Mouse (Mus musculus) hindbrain, embryonic 10.5 days (tissue): Measurements from ENCODE around the gene Actl10. TPM values are rescaled to one million over a fixed set of nuclear protein-coding genes. Genes with fewer than 3 reads are reported as not detected.

ENCODE experiments used
- DNase-seq: peaks from one replicate; pipeline ENCODE4 v3.0.0-alpha.2; 2017; ENCODE audit warnings: low spot score
- H3K27ac ChIP-seq: fragments of 300-500 bp; sonication (generic); 2 replicates; pipeline ENCODE4 v1.5.1; 2016; ENCODE audit warnings: mild to moderate bottlenecking, moderate library complexity
- H3K27me3 ChIP-seq: fragments of 300-500 bp; sonication (generic); 2 replicates; pipeline ENCODE4 v1.6.1; 2016; ENCODE audit warnings: mild to moderate bottlenecking; ENCODE audit not compliant: poor library complexity, insufficient read depth, severe bottlenecking
- H3K36me3 ChIP-seq: fragments of 300-500 bp; sonication (generic); 2 replicates; pipeline ENCODE4 v1.6.1; 2016; ENCODE audit warnings: mild to moderate bottlenecking, moderate library complexity
- H3K4me1 ChIP-seq: fragments of 300-500 bp; sonication (generic); replicated peaks from 2 replicates; pipeline ENCODE4 v1.6.1; 2016; ENCODE audit warnings: mild to moderate bottlenecking
- H3K4me3 ChIP-seq: fragments of 300-500 bp; sonication (generic); 2 replicates; pipeline ENCODE4 v1.5.1; 2016; ENCODE audit warnings: mild to moderate bottlenecking, moderate library complexity
- H3K9me3 ChIP-seq: fragments of 300-500 bp; sonication (generic); 2 replicates; pipeline ENCODE4 v1.6.1; 2016; ENCODE audit warnings: mild to moderate bottlenecking, moderate library complexity
- WGBS: fragments of 180-500 bp; shearing (Covaris S2); methylation state at CpG from one replicate; pipeline ENCODE4 v1.1.7; 2016; 5-methylcytosine and 5-hydroxymethylcytosine counted together
- polyA plus RNA-seq: library from polyadenylated mRNA; unstranded; fragments of >200 nt; fragmentation: Nextera tagmentation; extraction: Ambion mirVana; gene quantifications from 2 replicates; pipeline ENCODE4 v1.2.1, GENCODE M21; 2016

Gene Actl10
- polyA plus RNA-seq, 1 experiment from 2014 or later: 1.3 TPM

DNA sequence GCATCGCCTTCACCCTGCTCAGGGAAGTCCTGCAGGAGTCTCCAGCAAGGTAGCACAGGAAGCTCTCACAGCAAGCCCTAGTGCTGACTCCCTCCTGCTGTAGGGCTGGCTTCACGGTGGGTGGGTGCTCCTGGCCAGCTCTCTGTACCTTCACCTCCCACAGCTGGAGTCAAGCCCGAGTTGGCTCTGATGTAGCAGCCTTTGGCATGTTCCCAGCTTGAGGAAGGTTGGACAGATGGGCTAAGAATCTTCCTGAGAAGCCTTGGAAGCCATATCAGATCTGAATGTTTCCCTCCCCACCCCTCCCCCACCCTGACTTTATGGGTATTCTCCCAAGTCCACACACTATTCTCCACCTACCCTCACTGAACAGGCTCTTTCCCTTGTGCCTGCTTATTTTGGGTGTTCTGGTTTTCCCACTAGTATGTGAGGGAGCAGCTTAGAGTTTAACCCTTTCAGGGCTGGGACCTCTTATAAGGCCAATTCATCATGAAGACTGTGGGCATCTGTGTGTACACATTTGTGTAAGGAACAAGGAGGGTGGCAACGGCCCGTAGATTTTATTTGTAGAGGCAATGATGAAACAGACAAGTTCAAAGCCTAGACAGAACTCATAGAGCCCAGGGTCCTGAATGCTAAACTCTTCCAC is 5.7 kb downstream of the Actl10 start:
- no peak for DNase-seq
- Histone ChIP-seq H3K27ac (peak overlapping the region; percentile 85), H3K4me3 (0 out of 2 replicates have a peak overlapping the region, but pooled peaks have one; percentile 52), H3K27me3 (peaks cover 20% of the 10 kb centered on the region), H3K9me3 (no peaks in the 10 kb centered on the region), H3K4me1 (peaks cover 65% of the 10 kb centered on the region), H3K36me3 (peaks cover 57% of the 10 kb centered on the region)
- 54% methylated on average over 5 of the region's 5 CpGs for WGBS

DNA sequence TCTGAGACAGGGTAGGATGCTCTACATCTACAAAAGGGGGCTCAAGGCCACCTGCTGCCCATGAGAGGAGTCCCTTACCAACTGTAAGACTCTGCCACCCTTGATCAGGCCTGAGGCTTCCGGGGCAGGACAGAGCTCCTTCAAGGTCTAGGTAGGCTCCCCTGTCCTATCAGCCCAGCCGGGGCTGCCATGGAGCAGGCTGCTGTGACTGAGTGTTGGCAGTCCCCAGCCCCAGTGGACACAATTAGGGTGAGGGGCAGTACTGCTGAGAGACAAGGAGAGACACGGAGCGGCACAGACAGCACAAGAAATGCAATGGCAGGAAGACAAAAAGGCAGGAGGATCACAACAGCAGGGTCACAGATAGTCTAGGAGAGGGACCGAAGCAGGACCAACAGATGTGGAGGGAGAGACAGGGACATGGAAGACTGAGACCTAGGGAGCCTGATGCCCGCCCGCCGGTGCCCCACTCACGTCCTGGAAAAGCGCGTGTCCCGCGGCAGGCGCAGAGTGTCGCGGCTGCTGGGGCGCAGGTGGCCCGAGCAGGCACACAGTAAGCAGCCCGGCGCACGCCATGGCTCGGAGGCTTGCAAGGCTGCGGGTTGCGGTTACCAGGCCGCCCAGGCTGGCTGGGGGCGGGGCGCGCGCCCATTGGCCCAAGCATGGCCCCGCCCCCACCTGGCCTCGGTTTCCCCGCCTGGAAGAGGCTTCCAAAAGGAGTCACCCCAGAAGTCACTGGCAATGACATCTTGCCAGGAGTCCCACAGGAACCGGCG is 6.9 kb downstream of the Actl10 start, which contains the start of gene Necab3:
Necab3 (minus strand) TSS at position 627 of the 776 bp plus-strand sequence.
- peak; percentile 63 for DNase-seq
- peaks cover 57% of the 10 kb centered on the region for H3K4me1 ChIP-seq
- peaks cover 10% of the 10 kb centered on the region for H3K27me3 ChIP-seq
- H3K36me3 ChIP-seq: peaks cover 61% of the 10 kb centered on the region
- WGBS: 3% methylated on average over 34 of the region's 34 CpGs
- peak within 1 kb of the TSS; percentile 52 for H3K4me3 ChIP-seq
- no peaks in the 10 kb centered on the region for H3K9me3 ChIP-seq
- peak within 1 kb of the TSS; percentile 85 for H3K27ac ChIP-seq

DNA sequence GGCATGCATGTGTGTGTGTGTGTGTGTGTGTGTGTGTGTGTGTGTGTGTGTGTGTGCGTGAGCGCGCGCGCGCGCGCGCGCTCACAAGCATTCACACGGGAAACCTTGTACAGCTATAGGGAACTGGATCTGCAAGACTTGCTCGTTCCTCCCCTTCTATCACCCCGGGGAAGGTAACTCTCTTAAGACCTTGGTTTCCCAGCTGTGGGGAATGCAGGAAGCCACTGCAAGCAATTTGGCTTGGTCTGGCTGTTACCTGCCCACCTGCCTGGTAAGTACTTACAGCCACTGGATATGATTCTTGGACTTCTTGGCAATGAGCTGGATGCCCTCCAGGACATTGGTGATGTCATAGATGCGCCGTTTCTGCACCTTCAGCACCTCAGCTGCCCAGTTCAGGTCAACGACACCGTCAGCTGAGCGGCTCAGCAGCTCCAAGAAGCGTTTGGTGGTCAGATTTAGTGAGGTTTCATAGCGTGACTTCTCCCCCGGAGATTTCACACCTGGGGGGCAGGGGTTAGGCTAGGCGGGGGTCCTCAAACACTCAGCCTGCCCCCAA is 12.1 kb downstream of the Actl10 start:
- H3K9me3 ChIP-seq: no peaks in the 10 kb centered on the region
- no peak overlapping the region for H3K27ac ChIP-seq
- H3K4me3 ChIP-seq: no peak overlapping the region
- 92% methylated on average over 22 of the region's 22 CpGs for WGBS
- DNase-seq: no peak
- peaks cover 72% of the 10 kb centered on the region for H3K4me1 ChIP-seq
- peaks cover 78% of the 10 kb centered on the region for H3K36me3 ChIP-seq
- H3K27me3 ChIP-seq: no peaks in the 10 kb centered on the region

DNA sequence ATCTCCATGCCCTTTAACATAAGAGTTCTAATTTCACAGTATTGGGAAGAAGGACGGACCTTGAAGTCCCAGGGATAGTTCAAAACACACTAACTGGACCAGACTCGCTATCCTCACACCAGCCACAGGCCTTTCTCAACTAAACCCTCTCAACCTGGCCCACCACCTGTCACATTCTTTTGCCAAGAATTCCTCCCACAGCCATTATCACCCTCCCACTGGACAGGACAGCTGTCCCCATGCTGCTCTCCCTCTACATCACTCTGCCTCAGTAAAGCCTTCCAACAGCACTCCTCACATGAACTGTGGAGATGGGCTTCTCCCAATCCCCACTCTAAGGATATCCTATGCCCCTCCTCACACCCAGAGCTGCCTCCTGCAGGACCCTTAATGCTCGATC is 14.0 kb downstream of the Actl10 start:
- Histone ChIP-seq H3K4me1 (peaks cover 72% of the 10 kb centered on the region), H3K27ac (peak overlapping the region; percentile 70)
- WGBS: 74% methylated on average over 3 of the region's 3 CpGs

DNA sequence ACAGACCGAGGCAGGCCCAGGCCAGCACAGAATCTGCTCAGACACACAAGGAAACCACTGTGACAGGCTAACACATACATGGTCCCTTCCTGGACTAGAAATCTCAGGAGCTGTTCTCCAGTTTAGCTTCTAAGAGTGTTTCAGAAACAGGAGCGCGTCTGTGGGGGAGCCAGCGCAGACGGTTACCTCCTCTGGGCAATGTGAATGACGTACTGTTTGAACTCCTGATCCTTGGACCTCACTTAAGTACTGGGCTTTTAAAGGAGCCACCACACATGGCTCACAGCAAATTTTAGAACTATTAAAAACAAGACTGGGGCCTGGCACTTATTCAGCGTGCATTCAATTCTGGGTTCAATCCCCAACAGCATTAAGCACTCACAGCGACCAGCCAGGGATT is 15.1 kb downstream of the Actl10 start:
- no peak for DNase-seq
- Histone ChIP-seq H3K9me3 (no peaks in the 10 kb centered on the region), H3K36me3 (peaks cover 52% of the 10 kb centered on the region), H3K4me3 (peak overlapping the region; percentile 32), H3K4me1 (peaks cover 73% of the 10 kb centered on the region), H3K27me3 (no peaks in the 10 kb centered on the region), H3K27ac (peak overlapping the region; percentile 70)
- WGBS: 59% methylated on average over 8 of the region's 8 CpGs

More for the DNA sequence above, 14.0 kb downstream of the Actl10 start:
- no peak for DNase-seq
- Histone ChIP-seq H3K9me3 (no peaks in the 10 kb centered on the region), H3K36me3 (peaks cover 63% of the 10 kb centered on the region), H3K4me3 (no peak overlapping the region), H3K27me3 (no peaks in the 10 kb centered on the region)

DNA sequence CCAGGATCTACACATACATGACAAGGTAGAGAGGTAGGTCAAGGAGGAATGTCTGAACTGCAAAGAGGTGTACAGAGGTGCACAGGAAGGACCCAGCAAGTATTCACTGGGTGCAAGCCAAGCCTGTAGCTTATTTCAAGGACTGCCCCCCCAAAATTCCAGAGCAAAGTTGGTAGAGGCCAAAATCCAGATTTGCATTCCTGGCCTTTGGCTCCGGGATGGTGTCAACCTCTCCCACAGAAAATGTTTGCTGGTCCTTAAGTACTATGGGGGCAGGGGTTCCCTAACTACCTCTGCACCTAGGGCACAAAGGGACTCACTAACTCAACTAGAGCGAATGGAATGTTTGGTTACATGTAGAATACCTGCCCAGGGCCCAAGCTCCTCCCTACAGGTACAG is 16.2 kb downstream of the Actl10 start:
- peaks cover 76% of the 10 kb centered on the region for H3K4me1 ChIP-seq
- DNase-seq: no peak
- H3K9me3 ChIP-seq: no peaks in the 10 kb centered on the region
- peaks cover 41% of the 10 kb centered on the region for H3K36me3 ChIP-seq
- no peaks in the 10 kb centered on the region for H3K27me3 ChIP-seq
- peak overlapping the region; percentile 97 for H3K27ac ChIP-seq
- H3K4me3 ChIP-seq: peak overlapping the region; percentile 90
- WGBS: 77% methylated on average over 2 of the region's 2 CpGs

DNA sequence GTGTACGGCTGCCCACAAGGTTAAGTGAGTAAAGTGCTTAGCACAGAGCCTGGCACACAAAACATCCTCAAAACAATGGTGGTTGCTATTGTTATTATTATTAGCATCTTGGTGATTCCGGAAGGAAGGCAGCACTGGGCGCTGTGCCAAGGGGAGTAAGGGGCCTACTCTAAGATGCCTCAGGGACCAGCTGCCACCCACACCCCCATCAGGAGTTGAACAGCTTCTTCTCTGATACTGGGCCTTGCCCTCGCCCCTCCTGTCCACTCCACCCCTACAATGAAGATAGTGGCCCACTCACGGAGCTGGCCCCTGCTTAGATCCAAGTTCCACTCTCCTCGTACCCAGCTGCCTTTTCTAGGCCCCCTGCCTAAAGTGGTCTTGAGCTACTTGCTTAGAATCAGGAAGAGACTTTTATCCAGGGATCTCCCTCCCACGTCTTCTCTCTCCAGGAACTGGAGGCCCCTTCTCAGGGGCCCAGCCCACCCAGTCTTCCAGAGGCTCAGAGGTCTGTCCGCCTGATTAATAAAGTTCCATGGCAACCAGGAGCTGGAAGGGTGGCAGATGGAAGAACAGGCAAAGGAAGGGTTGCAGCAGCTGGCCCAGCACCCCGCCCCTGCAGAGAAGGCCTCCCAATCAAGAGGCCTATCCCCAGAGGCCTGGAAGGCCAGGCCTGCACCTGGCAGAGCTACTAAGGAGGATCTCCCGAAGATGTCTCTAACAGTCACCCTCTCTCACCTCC is 16.9 kb downstream of the Actl10 start:
- peaks cover 76% of the 10 kb centered on the region for H3K4me1 ChIP-seq
- H3K27ac ChIP-seq: peak overlapping the region; percentile 97
- no peaks in the 10 kb centered on the region for H3K27me3 ChIP-seq
- H3K9me3 ChIP-seq: no peaks in the 10 kb centered on the region
- peak; percentile 62 for DNase-seq
- peaks cover 34% of the 10 kb centered on the region for H3K36me3 ChIP-seq
- 22% methylated on average over 10 of the region's 10 CpGs for WGBS
- H3K4me3 ChIP-seq: peak overlapping the region; percentile 90

DNA sequence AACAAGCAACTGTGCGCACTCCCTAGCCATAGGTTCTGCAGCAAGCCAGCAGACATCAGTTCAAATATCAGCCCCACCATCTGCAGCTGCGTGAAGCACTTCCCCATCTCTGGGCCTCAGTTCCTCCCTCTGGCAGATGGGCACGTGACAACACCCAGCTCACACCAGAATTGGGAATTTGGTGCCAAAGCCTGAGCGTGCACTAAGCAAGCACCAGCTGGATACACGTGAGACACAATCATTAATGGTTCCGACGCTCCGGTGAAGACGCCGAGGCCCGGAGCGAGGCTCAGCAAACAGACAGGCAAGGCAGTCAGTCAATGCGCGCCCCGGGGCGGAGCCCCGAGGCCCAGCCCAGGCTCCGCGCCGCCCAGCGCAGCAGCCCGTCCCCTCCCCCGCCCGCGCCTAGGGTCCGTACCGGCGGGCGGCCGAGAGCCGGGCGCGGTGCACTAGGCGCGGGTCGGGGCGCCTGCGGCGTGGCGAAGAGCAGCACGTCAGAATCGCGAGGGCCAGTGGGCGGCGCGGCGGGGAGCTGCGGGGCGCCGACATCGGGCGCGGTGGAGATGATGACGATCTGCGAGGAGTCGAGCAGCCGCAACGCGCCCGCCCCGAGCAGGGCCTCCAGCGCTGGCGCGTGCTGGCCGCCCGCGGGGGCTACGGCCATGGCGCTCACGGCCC is 17.6 kb downstream of the Actl10 start:
- H3K9me3 ChIP-seq: no peaks in the 10 kb centered on the region
- peaks cover 79% of the 10 kb centered on the region for H3K4me1 ChIP-seq
- under 1% methylated on average over 70 of the region's 70 CpGs for WGBS
- peaks cover 27% of the 10 kb centered on the region for H3K36me3 ChIP-seq
- H3K27ac ChIP-seq: peak overlapping the region; percentile 97
- peak; percentile 72 for DNase-seq
- H3K27me3 ChIP-seq: no peaks in the 10 kb centered on the region
- H3K4me3 ChIP-seq: peak overlapping the region; percentile 90

DNA sequence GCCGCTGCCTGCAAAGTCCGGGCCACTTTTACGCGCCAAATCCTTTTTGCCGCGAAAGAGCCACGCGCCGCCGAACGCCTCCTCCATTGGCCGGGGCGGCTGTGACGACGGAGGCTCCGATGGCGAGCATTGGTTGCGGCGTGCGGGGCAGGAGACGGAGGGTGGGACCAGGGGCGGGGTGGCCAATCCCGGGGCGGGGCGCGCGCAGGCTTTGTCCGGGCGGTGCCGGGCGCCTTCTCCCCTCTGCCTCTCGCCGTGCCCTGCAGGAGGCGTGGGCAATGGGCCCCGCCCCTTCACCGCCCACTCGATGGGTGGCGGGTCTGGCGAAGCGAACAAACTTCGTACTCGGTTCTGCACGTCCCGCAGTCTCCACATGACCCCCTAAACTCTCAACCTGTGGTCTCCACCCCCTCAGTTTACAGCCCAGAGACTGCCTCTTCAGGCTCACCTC is 18.3 kb downstream of the Actl10 start, which contains the start of gene E2f1:
E2f1 (minus strand) TSS at position 57 of the 451 bp plus-strand sequence.
- DNase-seq: peak; percentile 99
- Histone ChIP-seq H3K36me3 (peaks cover 20% of the 10 kb centered on the region), H3K27me3 (no peaks in the 10 kb centered on the region), H3K9me3 (no peaks in the 10 kb centered on the region), H3K4me1 (peaks cover 76% of the 10 kb centered on the region), H3K4me3 (peak within 1 kb of the TSS; percentile 90), H3K27ac (peak within 1 kb of the TSS; percentile 97)
- WGBS: under 1% methylated on average over 44 of the region's 44 CpGs

DNA sequence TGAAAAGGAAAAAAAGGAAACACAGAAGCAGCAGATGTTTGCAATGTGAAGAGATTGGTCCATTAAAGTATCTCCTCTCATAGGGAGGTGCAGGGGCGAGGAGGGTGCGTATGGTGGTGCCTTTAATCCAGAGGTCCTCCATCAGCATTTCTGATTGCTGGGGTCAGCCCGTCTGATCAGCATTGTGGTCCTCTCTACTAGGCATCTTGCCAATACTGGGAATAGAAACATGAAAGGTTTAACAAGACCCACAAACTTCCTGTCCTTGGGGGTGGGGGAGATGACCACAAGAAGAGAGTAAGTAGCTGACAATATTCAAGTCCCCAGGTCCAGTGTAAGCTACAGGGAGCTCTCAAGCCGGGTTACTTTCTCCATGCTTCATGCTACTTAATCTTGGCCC is 19.1 kb downstream of the Actl10 start:
- Histone ChIP-seq H3K27me3 (no peaks in the 10 kb centered on the region), H3K4me3 (peak overlapping the region; percentile 90), H3K36me3 (peaks cover 13% of the 10 kb centered on the region), H3K9me3 (no peaks in the 10 kb centered on the region), H3K27ac (peak overlapping the region; percentile 97), H3K4me1 (peaks cover 68% of the 10 kb centered on the region)
- DNase-seq: no peak
- WGBS: 77% methylated on average over 4 of the region's 4 CpGs

DNA sequence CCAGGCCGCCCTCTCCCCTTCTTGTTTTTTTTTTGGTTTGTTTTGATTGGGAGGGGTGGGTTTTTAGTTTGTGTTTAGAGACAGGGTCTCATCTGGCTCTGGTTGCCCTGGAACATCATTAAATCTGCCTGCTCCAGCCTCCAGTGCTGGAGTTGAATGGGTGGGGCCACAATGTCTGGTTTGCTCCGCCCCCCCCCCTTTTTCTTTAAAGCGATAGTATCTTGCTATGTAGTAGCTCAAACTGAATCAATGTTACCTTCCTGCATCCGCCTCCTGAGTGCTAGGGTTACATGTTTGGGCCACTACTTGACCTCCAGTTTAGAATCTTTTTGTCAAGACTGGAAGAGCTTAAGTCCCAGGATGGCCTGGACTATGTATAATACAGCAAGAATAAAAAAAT is 19.7 kb downstream of the Actl10 start:
- Histone ChIP-seq H3K27ac (peak overlapping the region; percentile 97), H3K36me3 (peaks cover 7% of the 10 kb centered on the region), H3K4me1 (peaks cover 66% of the 10 kb centered on the region), H3K27me3 (no peaks in the 10 kb centered on the region), H3K9me3 (no peaks in the 10 kb centered on the region), H3K4me3 (no peak overlapping the region)
- no peak for DNase-seq
- WGBS: 74% methylated on average over 4 of the region's 4 CpGs

DNA sequence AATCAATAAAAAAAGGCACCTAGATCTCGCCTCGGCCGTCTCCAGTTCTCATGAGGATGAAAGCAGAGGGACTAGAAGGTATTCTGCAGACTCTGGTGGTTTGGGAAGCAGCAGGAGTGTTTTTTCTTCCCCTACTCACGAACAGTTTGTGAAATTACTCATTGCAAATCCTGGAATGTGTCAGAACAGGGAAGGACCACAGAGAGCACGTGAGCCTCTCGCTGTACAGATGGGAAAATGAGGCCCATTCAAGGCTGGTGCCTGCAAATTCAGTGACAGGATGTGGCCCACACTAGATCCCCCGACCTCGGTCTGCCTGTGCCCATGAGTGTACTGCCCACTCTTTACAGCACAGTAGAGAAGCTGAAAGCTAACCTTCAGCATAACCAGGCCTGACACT is 20.4 kb downstream of the Actl10 start:
- DNase-seq: no peak
- Histone ChIP-seq H3K27me3 (no peaks in the 10 kb centered on the region), H3K4me3 (no peak overlapping the region), H3K9me3 (no peaks in the 10 kb centered on the region), H3K27ac (0 out of 2 replicates have a peak overlapping the region, but pooled peaks have one; percentile 36), H3K36me3 (peaks cover 7% of the 10 kb centered on the region; the same call in 1 of the 2 replicates), H3K4me1 (peaks cover 66% of the 10 kb centered on the region)
- WGBS: 82% methylated on average over 8 of the region's 8 CpGs
